Mouse (Mus musculus) forebrain, postnatal 0 days (tissue): ENCODE measurements at regions not wholly inside any gene's neighbourhood (a gene's known extent, or its start where the extent isn't known, plus 50 kb on each side); places are given as distances from the start of the nearest gene placed in this dataset.

Experiments
- ATAC-seq: fragments of 200-750 bp; cut with Nextera tagmentation; 2 replicates; pipeline ENCODE4 v1.8.0; 2017; ENCODE audit warnings: mild to moderate bottlenecking, moderate library complexity
- DNase-seq: peaks from one replicate; pipeline ENCODE4 v3.0.0-alpha.2; 2015
- H3K27ac ChIP-seq: fragments of 300-500 bp; sonication (generic); 2 replicates; pipeline ENCODE4 v1.5.1; 2014; ENCODE audit warnings: low read depth, mild to moderate bottlenecking, antibody characterized with exemption, low read length, moderate library complexity, mixed read lengths
- H3K27me3 ChIP-seq: fragments of 300-500 bp; sonication (generic); 2 replicates; pipeline ENCODE4 v1.6.1; 2014; ENCODE audit warnings: mild to moderate bottlenecking, low read length, mixed read lengths; ENCODE audit not compliant: insufficient read depth
- H3K36me3 ChIP-seq: fragments of 300-500 bp; sonication (generic); 2 replicates; pipeline ENCODE4 v1.6.1; 2014; ENCODE audit warnings: mild to moderate bottlenecking, moderate library complexity; ENCODE audit not compliant: insufficient read depth
- H3K4me1 ChIP-seq: fragments of 300-500 bp; sonication (generic); 2 replicates; pipeline ENCODE4 v1.6.1; 2014; ENCODE audit warnings: antibody characterized with exemption; ENCODE audit not compliant: insufficient read depth
- H3K4me2 ChIP-seq: fragments of 300-500 bp; sonication (generic); 2 replicates; pipeline ENCODE4 v1.6.1; 2014; ENCODE audit warnings: low read depth, mild to moderate bottlenecking, moderate library complexity
- H3K4me3 ChIP-seq: fragments of 300-500 bp; sonication (generic); 2 replicates; pipeline ENCODE4 v1.5.1; 2014; ENCODE audit warnings: low read depth, low read length, mixed read lengths
- H3K9ac ChIP-seq: fragments of 300-500 bp; sonication (generic); 2 replicates; pipeline ENCODE4 v1.6.1; 2014; ENCODE audit warnings: mild to moderate bottlenecking
- H3K9me3 ChIP-seq: fragments of 300-500 bp; sonication (generic); 2 replicates; pipeline ENCODE4 v1.6.1; 2016; ENCODE audit warnings: low read length
- CTCF ChIP-seq: sonication (generic); IDR thresholded peaks from 2 replicates; pipeline ENCODE4 v1.5.1; 2016; ENCODE audit warnings: antibody characterized with exemption, control low read depth, low read depth
- WGBS: fragments of 180-500 bp; shearing (Covaris S2); extraction: QIAGEN DNeasy Blood & Tissue Kit; methylation state at CpG from one replicate; pipeline ENCODE4 v1.1.7; 2014; 5-methylcytosine and 5-hydroxymethylcytosine counted together

GRCm38 (mm10) chr16:78015401-78015800, 285.9 kb upstream of the Cxadr start:
- WGBS: 34% methylated on average over 2 of the region's 2 CpGs
- H3K4me3 ChIP-seq: no peak overlapping the region
- DNase-seq (no peak), ATAC-seq (no peak)
- no peaks in the 10 kb centered on the region for H3K4me1 ChIP-seq
- TF ChIP-seq CTCF: no peak
- H3K27me3 ChIP-seq: no peaks in the 10 kb centered on the region
- H3K36me3 ChIP-seq: no peaks in the 10 kb centered on the region
- no peaks in the 10 kb centered on the region for H3K9me3 ChIP-seq
- H3K9ac ChIP-seq: no peak overlapping the region
- no peak overlapping the region for H3K27ac ChIP-seq
- H3K4me2 ChIP-seq: no peak overlapping the region

GRCm38 (mm10) chr16:78013049-78013819, 288.1 kb upstream of the Cxadr start:
- no peak overlapping the region for H3K4me2 ChIP-seq
- no peak overlapping the region for H3K27ac ChIP-seq
- H3K4me3 ChIP-seq: no peak overlapping the region
- ATAC-seq (no peak), DNase-seq (no peak)
- no peaks in the 10 kb centered on the region for H3K27me3 ChIP-seq
- no peaks in the 10 kb centered on the region for H3K4me1 ChIP-seq
- no peaks in the 10 kb centered on the region for H3K9me3 ChIP-seq
- no peaks in the 10 kb centered on the region for H3K36me3 ChIP-seq
- whole genome bisulfite sequencing: 60% methylated on average over 5 of the region's 5 CpGs
- H3K9ac ChIP-seq: no peak overlapping the region
- no peak for TF ChIP-seq CTCF

- H3K9ac ChIP-seq: no peak overlapping the region
- ATAC-seq (no peak; the same call in 1 of the 2 replicates), DNase-seq (no peak)
- no peak overlapping the region for H3K4me3 ChIP-seq
- no peaks in the 10 kb centered on the region for H3K36me3 ChIP-seq
- no peaks in the 10 kb centered on the region for H3K4me1 ChIP-seq
- no peak overlapping the region for H3K27ac ChIP-seq
- H3K27me3 ChIP-seq: no peaks in the 10 kb centered on the region
- 37% methylated on average over 5 of the region's 5 CpGs for WGBS
- no peaks in the 10 kb centered on the region for H3K9me3 ChIP-seq
- no peak overlapping the region for H3K4me2 ChIP-seq
- no peak for TF ChIP-seq CTCF
Measured at GRCm38 (mm10) chr16:78004016-78004415, 297.3 kb upstream of the Cxadr start.

GRCm38 (mm10) chr16:77992986-77993385, 308.3 kb upstream of the Cxadr start:
- H3K27me3 ChIP-seq: no peaks in the 10 kb centered on the region
- H3K4me3 ChIP-seq: no peak overlapping the region
- ATAC-seq: no peak
- H3K9me3 ChIP-seq: no peaks in the 10 kb centered on the region
- no peak overlapping the region for H3K4me2 ChIP-seq
- DNase-seq: no peak
- WGBS: 54% methylated on average over 4 of the region's 4 CpGs
- no peaks in the 10 kb centered on the region for H3K36me3 ChIP-seq
- no peak overlapping the region for H3K27ac ChIP-seq
- no peak overlapping the region for H3K9ac ChIP-seq
- TF ChIP-seq CTCF: no peak
- H3K4me1 ChIP-seq: no peaks in the 10 kb centered on the region

GRCm38 (mm10) chr16:77989791-77990325, 311.4 kb upstream of the Cxadr start:
- H3K9ac ChIP-seq: no peak overlapping the region
- no peaks in the 10 kb centered on the region for H3K36me3 ChIP-seq
- no peak overlapping the region for H3K4me2 ChIP-seq
- no peaks in the 10 kb centered on the region for H3K4me1 ChIP-seq
- WGBS: 75% methylated on average over 4 of the region's 4 CpGs
- no peak overlapping the region for H3K4me3 ChIP-seq
- no peak overlapping the region for H3K27ac ChIP-seq
- no peak for TF ChIP-seq CTCF
- no peak for DNase-seq
- no peak for ATAC-seq
- H3K27me3 ChIP-seq: no peaks in the 10 kb centered on the region
- H3K9me3 ChIP-seq: no peaks in the 10 kb centered on the region

GRCm38 (mm10) chr16:77989139-77989538, 312.1 kb upstream of the Cxadr start:
- Histone ChIP-seq H3K4me1 (no peaks in the 10 kb centered on the region), H3K9me3 (no peaks in the 10 kb centered on the region), H3K4me2 (no peak overlapping the region), H3K27ac (no peak overlapping the region), H3K9ac (no peak overlapping the region), H3K36me3 (no peaks in the 10 kb centered on the region), H3K4me3 (no peak overlapping the region), H3K27me3 (no peaks in the 10 kb centered on the region)
- WGBS: 97% methylated on average over 5 of the region's 5 CpGs
- no peak for ATAC-seq
- peak; percentile 67 for TF ChIP-seq CTCF
- DNase-seq: no peak

- H3K36me3 ChIP-seq: no peaks in the 10 kb centered on the region
- H3K4me1 ChIP-seq: no peaks in the 10 kb centered on the region
- H3K4me2 ChIP-seq: peak overlapping the region; percentile 31
- peak overlapping the region; percentile 9; the same call in 1 of the 2 replicates for H3K27ac ChIP-seq
- peak; percentile 80 for ATAC-seq
- H3K4me3 ChIP-seq: peak overlapping the region; percentile 12; the same call in 1 of the 2 replicates
- no peaks in the 10 kb centered on the region for H3K9me3 ChIP-seq
- no peaks in the 10 kb centered on the region for H3K27me3 ChIP-seq
- 26% methylated on average over 10 of the region's 10 CpGs for WGBS
- no peak overlapping the region for H3K9ac ChIP-seq
- peak; percentile 65 for DNase-seq
- TF ChIP-seq CTCF: no peak
Measured at GRCm38 (mm10) chr16:77986884-77987529, 314.3 kb upstream of the Cxadr start.
